Mouse (Mus musculus) testis, postnatal 10 days (tissue): ENCODE data around the gene Epx.

Source experiments
- DNase-seq: peaks from one replicate; pipeline ENCODE4 v3.0.0; 2021; ENCODE audit warnings: low spot score

The Epx gene

GRCm38 (mm10) chr11:87875436-87875835 is at the start of gene Epx:
Gene Epx (minus strand): TSS chr11:87875536.
- no peak for DNase-seq

DNA sequence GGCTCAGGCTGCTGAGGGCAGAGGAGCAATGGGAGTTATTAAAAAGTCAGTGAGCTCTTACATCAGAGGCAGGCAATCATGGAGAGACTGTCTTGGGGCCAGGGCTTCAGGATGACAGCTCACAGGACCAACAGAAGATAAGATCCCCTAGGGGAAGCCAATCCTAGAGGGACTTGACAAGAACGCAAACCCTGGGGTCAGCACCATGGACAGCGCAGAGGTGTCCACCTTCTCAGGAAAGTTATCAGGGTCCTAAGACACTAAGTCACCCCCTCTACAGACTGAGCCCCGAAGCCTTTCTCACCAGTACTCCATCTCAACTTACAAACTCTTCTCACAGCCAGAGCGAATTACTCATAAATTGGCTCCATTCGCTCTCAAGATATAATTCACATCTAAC is 45.6 kb upstream of the Epx start, which contains the start of gene Olfr464:
Olfr464 (minus strand) TSS at position 2 of the 400 bp plus-strand sequence.
- DNase-seq: peak; percentile 64

GRCm38 (mm10) chr11:87920301-87920700 is 45.0 kb upstream of the Epx start:
- no peak for DNase-seq

GRCm38 (mm10) chr11:87916005-87916404 is 40.7 kb upstream of the Epx start:
- DNase-seq: no peak

DNA sequence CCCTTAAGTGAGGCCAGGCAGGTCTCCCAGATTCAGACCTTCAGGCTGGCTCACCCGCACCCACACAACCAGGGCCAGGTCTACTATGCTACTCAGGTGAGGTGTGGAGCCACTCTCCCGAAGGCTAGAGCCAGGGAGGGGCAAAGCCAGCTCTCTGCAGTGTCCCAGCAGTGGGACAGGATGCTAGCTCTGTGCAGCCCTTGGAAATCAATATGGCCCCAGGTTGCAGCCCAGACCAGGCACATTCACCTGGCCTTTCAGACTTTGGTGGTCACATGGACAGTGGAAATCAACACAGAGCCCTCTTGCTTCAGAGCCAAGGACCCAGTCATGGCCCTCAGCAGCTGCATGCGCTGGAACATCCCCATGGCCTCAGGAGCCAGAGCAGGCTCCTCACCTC is 29.0 kb upstream of the Epx start:
- DNase-seq: no peak

GRCm38 (mm10) chr11:87897287-87897686 is 22.0 kb upstream of the Epx start, which contains the start of gene Olfr463:
Gene Olfr463 (minus strand): TSS chr11:87897387.
- DNase-seq: no peak

GRCm38 (mm10) chr11:87892168-87892567 is 16.8 kb upstream of the Epx start, which contains the start of gene Olfr462:
Gene Olfr462 (minus strand): TSS chr11:87892268.
- DNase-seq: no peak

GRCm38 (mm10) chr11:87884856-87885255 is 9.5 kb upstream of the Epx start:
- DNase-seq: no peak

- DNase-seq: no peak
These were observed 8.2 kb upstream of the Epx start for GRCm38 (mm10) chr11:87883493-87883892.

- no peak for DNase-seq
These were observed 6.4 kb upstream of the Epx start for GRCm38 (mm10) chr11:87881714-87882113.

- DNase-seq: no peak
These were observed 4.5 kb upstream of the Epx start for GRCm38 (mm10) chr11:87879826-87880225.

GRCm38 (mm10) chr11:87871766-87872165 is 3.6 kb downstream of the Epx start:
- DNase-seq: no peak

- no peak for DNase-seq
These were observed 5.2 kb downstream of the Epx start for GRCm38 (mm10) chr11:87870096-87870495.

DNA sequence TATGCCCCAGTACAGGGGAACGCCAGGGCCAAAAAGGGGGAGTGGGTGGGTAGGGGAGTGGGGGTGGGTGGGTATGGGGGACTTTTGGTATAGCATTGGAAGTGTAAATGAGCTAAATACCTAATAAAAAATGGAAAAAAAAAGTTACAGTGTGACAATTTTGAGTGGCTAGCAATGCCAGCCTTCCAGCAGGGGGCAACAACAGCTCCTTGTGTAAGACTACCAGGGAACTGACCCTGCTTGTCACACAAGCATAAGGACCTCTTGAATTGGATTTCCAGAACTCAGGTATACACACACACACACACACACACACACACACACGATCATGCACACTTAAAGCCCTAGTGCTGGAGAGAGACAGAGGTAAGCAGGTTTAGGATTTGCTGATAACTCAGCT is 8.4 kb downstream of the Epx start:
- DNase-seq: peak; percentile 74

DNA sequence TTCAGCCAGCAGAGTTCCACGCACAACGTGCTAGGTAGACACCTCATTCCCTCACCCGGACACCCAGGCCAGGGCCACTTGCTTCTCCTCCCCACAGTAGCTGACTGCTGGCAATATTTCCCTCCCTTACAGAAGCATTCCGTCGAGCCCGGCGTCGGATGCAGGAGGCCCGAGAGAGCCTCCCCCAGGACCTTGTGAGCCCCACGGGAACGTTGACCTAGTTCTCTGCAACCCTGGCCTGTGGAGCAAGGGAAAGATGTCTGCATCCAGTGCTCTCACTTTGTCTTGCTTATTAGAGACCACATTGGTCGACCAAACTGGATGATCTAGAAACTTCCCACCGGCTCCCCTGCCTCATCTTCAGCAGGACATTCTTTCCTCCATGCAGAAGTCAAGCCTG is 12.5 kb downstream of the Epx start:
- no peak for DNase-seq

GRCm38 (mm10) chr11:87860426-87860825 is 14.9 kb downstream of the Epx start:
- no peak for DNase-seq

DNA sequence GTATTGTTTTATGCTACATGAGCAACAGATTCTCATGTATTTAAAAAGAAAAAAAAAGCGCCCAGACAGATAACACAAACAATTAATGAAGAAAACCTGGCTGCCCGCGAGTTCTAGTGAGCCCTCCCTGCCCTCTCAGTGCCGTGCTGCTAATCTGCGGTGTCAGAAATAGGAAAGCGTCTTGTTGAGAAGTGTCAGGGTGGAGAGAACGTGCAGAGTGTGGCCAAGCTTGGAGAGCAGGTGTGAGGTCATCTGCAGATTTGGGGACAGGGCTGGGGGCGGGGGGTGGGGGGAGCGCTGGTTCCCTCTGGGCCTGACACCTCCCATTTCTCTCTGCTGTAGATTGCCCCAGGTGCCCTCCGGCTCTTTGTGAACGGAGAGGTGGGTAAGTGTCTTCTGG is 16.1 kb downstream of the Epx start:
- no peak for DNase-seq

DNA sequence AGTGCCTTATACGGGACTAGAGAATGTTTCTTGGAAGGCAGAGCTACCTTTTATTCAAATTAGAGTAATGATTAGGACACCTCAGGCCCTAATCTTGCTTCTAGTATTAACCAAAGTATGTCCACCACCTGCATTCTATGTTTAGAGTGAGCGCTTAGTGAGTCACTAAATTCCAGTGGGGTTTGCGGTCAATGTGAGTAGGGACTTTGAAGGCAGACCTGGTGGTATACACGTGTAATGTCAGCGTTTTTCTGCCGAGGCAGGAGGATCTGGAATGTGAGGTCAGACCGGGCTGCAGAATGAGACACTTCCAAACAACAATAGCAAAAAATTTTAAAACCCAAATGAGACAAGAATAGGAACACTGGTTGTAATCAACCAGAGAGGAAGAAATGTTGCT is 20.8 kb downstream of the Epx start:
- DNase-seq: no peak

GRCm38 (mm10) chr11:87853597-87853954 is 21.8 kb downstream of the Epx start:
- no peak for DNase-seq

- peak; percentile 94 for DNase-seq
These were observed 22.4 kb downstream of the Epx start, which contains the start of gene Mks1 for GRCm38 (mm10) chr11:87852690-87853596. Gene Mks1 (plus strand): TSS chr11:87853215.

DNA sequence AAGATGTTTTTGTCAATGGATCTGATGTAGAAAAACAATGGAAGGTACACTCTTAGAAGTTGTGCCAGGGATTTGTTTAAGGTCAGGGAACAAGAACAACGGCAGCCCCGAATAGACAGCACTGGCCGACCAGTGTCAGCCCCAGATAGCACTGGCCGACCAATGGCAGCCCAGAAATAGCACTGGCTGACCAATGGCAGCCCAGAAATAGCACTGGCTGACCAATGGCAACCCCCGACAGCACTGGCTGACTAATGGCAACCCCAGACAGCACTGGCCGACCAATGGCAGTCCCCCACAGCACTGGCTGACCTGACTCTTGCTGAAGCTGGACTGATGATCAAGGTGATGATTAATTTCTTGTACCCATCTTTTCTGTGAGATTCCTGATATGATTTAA is 27.5 kb downstream of the Epx start:
- DNase-seq: no peak

- no peak for DNase-seq
These were observed 28.3 kb downstream of the Epx start for GRCm38 (mm10) chr11:87846968-87847600.

- no peak for DNase-seq
These were observed 33.9 kb downstream of the Epx start for GRCm38 (mm10) chr11:87841436-87841835.
